Mouse (Mus musculus): Measurements from ENCODE around the gene Etl4.
A peak's percentile ranks its signal among the peaks of the same experiment; 100 is the strongest.
"Not testable (repeated sequence)": the region's sequence is repeated elsewhere in the genome, so short reads cannot be mapped to it uniquely, and the experiment has no call there.

Gene Etl4

DNA sequence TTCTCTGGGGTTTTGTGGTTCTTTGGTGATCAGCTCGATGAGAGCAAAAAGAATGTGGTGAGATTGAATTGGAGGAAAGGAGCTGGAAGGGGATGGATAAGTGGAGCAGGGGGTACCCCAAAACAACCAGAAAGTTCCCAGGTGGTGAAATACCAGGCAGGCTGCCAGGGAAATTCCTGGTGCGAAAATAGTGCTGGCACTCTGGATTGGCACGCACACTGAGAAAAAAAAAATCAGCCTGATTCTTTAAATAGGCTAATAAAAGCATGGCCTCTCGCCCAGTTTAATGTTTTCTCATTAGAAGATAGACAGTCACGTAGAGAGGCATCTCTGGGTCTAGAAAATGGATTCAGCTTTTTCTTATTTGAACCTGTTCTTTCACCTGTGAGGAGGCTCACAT is 258.0 kb downstream of the Etl4 start:
- DNase-seq (ENCODE audit: low spot score in 2 of 2): no peak

DNA sequence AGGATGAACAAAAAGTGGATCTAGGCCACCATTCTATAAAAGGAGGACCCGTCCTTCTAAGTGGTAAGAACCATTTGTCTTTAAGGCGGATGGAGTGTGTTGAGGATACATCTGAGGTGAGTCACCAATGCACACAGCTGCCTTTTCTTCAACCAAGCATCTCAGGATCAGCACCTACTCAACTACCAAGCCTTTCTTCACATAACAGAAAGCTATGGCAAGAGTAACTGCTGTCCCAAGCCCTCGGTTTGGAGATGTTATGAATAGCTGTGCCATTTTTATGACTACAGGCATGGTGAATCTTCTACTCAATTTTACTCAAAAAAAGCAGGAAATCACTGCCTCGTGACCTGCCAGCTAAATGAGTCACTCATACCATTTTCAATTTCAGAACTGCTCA is 258.6 kb downstream of the Etl4 start:
- DNase-seq (ENCODE audit: low spot score in 2 of 2): no peak

DNA sequence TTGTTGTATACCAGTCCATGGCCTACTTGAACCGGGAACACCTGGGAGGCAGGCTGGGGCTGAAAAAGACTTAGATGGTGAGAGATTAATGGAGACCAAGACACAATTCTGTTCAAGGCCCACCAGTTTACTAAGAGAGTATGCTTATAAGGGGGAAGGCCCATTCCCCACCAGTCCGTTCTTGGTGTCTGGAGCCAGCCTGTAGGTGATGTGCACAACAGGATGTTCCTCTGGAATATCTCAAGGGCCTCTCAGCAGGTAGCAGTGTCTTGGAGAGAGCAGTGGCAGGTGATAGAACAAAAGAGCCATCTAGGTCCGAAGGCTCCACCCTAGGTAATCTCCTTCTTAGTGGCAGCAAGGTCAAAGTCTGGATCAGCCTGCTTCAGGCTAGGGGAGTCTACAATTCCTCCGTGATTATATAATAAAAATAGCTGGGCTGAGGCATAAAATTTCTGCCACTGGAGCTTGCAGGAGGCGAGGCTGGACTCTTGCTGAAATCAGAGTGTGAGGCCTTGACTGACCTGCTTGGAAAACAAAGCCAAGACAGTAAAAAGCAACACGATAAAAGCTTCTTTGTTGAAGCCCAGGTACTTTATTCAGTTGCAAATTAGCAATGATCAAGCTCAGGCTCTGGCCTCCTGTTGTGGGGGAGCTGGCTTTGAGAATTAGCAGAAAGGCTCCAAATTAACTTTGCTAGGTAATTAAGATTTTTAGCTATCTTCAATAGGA is 267.0 kb downstream of the Etl4 start:
- not testable (repeated sequence) for DNase-seq (ENCODE audit: low spot score in 2 of 2)

DNA sequence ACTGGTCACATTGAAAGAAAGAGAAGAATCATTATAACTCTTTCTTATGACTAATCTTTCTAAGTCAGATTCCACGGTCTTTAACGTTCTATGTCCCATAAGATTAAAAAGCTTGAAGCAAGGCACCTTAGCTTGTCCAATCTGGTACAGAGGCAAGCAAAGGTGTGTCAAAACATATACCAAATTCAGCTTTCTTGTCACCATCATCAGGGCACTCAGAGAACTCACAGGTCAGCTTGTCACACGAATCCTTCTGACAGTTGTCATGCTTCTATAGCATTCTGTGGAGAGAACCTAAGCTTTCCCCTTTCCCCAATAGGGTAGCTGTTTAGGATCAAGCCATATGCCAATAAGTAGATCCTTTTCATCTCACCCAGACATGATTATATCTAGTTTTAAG is 267.7 kb downstream of the Etl4 start:
- DNase-seq (ENCODE audit: low spot score in 2 of 2): not testable (repeated sequence)

DNA sequence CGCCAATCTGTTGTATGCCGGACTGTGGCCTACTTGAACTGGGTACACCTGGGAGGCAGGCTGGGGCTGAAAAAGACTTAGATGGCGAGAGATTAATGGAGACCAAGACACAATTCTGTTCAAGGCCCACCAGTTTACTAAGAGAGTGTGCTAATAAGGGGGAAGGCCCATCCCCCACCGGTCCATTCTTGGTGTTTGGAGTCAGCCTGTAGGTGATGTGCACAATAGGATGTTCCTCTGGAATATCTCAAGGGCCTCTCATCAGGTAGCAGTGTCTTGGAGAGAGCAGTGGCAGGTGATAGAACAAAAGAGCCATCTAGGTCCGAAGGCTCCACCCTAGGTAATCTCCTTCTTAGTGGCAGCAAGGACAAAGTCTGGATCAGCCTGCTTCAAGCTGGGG is 271.0 kb downstream of the Etl4 start:
- DNase-seq (ENCODE audit: low spot score in 2 of 2): not testable (repeated sequence)

DNA sequence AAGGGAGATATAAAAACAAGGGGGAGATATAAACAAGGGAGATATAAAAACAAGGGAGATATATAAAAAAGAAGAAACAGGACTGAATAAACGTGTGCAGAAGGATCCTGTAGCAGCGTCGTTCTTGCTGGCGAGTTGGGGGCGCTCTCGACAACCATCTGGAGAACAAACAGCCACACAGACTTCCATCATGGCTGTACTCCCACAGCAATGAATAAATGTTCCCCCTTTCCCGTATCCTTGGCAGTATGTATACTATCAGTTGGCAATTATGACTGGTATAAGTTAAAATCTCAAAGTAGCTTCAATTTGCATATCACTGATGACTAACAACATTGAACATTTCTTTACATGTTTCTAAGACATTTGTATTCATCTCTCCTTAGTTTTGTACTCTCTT is 277.6 kb downstream of the Etl4 start:
- DNase-seq (ENCODE audit: low spot score in 2 of 2): not testable (repeated sequence)

DNA sequence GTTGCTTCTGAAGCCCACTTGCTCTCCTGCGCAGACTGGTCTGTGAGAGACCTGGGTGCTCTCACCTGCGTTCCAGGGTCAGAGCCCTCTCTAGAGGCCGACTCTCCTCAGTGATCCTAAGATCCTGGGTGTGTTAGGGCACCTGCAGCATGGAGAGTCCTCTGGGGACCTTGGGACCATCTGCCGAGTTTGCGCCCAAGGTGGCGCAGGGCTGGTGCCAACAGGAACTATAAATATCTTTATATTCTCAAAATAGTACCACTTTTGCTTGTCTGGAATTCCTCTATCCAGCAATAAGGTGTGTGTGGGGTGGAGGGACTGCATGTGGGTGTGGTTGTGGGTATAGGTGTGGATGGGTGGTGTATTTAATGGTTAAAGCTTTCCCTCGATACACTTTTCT is 293.4 kb downstream of the Etl4 start:
- no peak for DNase-seq (ENCODE audit: low spot score in 2 of 2)

DNA sequence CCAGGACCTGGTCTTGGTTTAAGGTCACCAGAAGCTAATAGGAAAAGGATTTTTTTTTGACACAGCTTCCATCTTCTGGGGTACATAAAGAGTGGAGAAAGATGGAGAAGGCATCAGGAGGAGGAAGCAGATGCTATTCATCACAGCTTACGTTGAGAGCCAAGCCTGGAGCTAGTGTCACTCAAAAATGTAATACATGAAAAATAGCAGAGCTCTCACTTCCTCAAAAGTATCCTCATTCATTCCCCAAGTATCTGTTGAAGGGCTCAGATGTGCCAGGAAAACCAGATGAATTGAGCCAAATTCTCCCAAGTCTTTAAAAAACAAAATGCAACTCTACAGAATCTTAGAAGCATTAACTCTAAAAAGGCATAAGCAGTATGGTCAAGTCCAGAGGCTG is 297.1 kb downstream of the Etl4 start:
- no peak for DNase-seq (ENCODE audit: low spot score in 2 of 2)

DNA sequence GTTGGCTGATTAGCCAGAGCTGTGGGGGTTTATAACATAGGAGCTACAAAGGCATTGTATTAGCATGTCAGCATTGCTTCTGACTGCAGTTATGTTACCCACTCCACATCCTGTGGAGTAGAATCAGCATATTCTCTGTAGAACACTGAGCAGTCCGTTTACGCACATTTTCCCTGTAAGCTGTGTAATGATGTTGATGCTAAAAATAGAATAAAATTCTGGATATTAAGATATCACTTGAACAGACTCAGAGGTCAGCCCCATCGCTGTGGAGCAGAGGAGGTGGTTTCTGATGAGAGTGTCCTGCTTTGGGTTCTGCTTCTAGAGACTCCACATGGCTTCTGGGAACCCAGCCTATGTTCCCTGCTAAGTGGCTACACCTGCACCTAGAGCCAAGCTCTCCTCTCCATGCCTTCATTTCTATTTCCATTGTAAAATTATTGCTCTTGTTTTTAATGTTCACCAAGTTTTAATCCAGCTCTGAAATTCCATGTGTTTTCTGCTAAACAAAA is 299.2 kb downstream of the Etl4 start:
- DNase-seq (ENCODE audit: low spot score in 2 of 2): no peak

DNA sequence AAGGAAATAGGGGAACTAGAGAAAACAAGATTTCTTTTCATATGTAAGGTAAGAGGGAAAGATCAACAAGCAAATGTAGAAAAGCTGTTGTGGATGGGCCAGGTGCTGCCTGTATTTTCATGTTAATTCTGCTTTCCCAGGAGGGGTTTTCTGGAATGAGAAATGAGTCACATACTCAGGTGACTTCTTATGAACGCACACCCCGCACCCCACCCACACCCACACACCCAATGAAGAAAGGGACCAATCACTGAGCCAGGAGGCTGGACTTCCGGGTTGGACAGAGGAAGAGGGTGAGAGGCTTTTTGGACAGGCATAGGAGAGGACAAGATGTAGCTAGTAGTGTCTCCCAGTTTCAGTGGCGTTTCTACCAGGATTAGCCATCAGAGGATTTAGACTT is 299.8 kb downstream of the Etl4 start:
- no peak for DNase-seq (ENCODE audit: low spot score in 2 of 2)

DNA sequence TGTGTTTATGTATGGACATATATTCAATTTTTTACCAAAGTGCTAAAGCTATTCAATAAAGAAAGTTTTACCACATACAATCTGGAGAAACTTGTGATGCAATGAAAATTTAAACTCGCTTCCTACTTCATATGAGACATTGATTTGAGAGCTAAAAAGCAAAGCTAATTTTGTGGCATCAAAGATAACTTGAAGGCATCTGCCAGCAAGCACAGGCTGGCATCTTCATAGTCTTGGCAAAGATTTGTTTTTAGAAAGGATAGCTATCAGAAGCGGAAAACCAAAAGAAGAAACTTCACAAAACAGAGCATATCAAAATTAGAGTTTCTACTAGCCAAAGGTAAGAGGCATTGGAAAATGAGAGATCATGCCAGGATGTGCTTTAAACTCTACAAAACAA is 306.7 kb downstream of the Etl4 start:
- no peak for DNase-seq (ENCODE audit: low spot score in 2 of 2)

DNA sequence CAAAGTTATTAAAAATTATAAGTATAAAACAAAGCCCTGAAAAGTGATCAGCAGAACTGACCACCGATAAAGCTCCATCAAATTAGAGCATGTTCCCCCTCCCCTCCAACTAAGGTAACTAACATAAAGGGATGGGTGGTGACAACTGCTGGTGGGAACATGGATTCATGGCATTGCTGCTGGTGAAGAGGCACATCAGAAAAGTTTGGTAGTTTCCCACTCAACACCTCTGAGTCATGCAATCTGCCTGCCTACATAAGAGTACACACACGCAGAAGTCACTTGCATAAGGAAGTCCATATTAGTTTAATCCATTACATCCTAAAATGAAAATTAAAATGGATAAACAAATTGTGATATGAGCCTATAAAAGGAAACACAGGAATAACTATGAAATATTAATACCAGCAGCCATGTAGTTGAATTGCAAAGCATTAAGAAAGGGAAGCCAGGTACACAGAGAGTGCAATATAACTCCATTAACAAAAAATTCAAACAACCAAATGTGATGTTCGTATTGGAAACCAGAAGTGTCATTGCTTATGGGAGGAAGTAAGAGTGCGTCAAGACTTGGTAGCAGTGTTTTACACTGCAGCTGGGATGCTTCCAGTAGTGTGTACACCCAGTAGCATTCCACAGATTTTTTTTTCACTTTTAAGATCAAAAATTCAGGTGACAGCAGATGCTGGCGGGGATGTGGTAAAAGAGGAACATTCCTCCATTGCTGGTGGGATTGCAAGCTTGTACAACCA is 307.3 kb downstream of the Etl4 start:
- peak; percentile 48 to 66 for DNase-seq (ENCODE audit: low spot score in 2 of 2)

DNA sequence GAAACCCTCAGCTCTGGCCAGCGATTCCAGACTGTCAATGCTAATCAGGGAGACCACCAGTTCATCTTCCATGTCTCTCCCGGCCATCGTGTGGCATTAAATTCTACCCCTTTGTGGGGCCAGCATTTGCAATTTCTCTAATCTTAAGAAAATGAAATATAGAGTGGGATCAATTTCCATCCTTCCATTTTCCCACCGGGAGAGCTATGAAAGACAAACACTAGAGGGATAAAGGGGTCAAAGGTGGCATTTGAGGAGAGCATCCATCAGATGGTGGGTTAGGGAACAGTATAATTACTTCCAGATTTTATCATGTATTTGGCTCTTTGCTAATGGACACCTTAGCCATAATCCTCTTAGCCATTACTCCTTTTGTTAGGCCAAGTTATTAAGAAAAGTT is 321.8 kb downstream of the Etl4 start:
- no peak for DNase-seq (ENCODE audit: low spot score in 2 of 2)

DNA sequence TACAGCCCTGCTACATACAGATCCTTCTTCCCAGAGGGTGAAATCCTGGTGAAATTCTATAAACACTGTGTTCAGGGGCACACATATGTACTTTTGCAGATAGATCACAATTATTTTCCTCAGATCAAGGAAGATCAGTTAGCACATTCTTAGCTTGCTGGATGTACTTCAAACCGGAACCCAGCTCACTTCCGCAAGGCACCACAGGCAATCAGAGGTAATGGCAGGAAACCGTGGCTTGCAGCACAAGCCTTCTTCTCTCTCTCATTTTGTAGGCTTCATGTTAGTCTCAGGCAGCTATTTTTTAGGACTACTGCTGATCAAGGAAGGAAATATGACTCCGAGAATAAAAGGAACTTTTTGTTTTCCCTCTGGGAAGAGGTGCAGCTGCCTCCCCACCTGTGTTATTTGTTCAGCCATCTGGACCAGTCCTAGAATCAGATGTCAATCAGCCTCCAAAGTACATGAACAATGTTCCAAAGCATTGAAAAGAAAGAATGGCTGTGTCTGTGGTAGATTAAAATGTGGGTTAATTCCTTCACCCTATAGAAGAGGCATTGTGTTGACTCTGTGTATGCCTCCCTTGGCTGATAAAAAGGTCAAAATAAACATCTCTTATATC is 338.6 kb downstream of the Etl4 start:
- no peak for DNase-seq (ENCODE audit: low spot score in 2 of 2)

DNA sequence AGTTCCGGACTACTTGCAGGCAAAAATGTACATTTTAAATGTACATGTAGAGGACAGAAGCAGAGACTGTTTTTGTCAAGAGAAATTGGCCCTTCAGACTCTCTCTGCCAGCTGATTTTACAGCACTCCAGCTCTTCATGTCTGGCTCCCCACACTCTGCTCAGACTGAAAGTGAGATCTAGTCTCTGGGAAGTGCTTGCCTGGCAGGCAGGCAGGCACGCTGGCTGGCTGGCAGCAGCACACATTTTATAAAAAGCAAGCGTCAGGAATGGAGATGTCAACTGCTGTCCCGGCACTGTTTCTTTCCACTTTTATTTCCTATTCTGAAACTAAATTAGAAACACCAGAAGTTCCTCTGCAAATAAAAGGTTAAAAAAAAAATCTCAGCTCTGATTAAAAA is 339.8 kb downstream of the Etl4 start:
- peak; percentile 55 to 81 for DNase-seq (ENCODE audit: low spot score in 2 of 2)

DNA sequence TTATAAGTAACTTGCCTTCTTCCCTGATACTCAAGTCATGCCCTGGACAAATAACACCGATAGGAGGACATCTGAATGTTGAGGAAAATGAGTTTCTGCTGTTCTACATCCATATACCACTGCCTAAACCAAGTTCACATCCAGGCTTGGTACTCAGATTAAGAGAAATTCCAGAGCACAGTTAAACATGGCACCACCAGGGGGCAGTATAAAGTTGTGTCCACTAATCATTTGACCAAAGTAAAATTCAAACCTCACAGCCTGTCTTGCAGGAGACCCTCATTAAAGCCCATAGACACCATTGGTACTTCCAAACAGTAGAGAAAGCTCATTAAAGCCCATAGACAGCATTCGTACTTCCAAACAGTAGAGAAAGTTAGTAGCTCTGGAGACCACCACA is 366.5 kb downstream of the Etl4 start:
- peak in 1 of 2 experiments; percentile 7 for DNase-seq (ENCODE audit: low spot score in 2 of 2)

DNA sequence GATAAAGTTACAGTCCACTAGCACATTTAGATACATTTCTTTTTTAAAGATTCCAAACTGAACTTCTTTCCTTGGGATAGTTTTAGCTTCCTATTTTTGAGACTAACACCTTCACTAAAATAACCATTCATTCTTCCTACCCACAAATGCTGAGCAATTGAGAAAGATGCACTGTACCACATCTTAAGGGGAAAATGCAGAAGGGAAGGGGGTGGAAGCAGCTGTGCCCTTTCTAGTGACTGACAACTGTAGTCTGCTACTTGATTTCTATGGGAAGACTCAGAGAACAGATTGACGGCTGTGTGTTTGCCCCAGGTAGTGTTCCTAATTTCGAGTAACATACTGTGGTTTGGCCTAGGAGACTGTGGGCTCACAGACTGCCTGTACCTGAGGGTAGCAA is 372.3 kb downstream of the Etl4 start:
- DNase-seq (ENCODE audit: low spot score in 2 of 2): peak; percentile 44 to 59

DNA sequence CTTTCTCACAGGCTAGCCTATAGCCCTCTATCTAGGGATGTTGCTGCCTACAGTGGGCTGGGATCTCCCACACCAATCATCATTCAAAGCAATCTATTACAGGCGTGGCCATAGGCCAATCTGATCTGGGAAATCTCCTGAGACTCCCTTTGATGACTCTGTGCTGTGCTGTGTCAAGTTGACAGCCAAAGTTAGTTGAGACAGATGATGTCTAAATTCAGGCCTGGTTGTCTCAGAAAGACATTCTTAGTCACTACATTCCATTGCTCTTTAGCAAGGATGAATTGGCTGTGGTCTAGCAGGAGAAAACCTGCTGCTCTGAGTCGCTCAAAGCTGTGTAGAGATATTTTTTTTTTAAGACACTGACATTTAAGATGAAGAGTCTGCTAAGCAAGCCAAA is 374.8 kb downstream of the Etl4 start:
- DNase-seq (ENCODE audit: low spot score in 2 of 2): no peak

DNA sequence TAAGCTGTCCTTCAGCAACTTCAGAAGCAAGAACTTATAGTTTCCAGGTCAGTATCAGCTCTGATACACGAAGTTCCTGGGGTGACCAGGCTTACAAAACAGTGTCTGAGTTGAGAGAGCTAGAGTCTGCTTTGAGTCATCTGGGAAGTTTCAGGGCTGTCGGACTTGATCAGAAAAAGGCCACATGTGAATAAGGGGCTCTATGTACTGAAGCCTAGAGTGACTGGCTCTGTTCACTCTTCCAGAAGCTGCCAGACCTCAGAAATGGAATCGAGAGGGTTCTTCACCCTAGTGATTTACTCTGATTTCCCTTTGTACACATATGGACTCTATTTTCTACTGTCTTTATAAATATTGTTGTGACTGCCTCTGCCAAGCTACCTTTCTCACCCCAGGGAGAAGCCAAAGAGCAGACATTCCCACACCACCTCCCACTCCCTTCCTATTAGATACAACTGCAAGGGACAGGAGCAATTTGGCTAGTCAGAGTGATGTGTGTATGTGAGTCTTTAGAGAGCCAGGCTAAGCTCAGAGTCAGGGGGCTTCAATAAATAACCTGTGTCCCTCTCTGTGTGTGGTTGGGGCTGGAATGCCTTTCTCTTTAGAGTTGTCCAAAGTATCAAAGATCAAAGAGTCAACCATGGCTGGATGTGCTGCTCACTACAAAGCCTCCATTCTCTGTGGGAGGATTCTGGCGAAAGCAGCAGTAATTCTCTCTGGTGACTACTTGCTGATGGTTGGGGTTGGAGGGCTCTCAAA is 381.6 kb downstream of the Etl4 start:
- DNase-seq (ENCODE audit: low spot score in 2 of 2): no peak

DNA sequence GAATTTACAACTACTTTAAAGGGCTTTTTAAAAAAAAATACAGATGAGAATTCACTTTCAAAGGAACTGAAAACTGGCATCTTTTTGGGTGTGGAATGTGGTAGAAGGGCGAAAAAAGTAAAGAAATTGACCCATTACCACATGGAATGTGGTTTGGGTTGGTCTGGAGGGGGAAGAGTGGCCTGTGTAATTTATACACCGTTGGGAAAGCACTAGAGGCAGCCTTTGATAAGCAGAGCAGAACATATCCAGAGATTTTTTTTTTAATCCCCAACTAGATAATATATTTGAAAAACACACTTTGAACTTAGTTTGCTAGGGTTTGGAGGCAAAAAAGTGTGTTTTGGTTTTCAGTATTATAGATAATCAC is 382.1 kb downstream of the Etl4 start:
- DNase-seq (ENCODE audit: low spot score in 2 of 2): no peak

DNA sequence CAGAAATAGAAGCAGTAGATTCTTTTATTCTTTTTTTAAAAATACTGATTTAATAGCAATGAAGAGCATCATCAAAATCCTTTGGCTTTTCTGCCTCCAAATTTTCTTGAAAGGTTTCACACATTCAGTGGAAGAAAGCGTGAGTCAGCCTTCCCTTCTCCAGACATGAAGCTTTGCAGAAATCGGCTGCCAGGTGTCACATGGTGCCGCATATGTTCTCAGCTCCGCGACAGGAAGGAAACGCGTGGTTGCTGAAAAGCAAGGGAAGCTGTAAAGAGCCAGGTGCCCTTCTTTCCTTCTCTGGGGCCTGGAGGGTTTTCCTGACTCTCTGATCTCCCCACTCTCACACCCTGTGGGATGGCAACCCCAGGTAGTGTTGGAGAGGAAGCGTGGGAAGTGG is 383.8 kb downstream of the Etl4 start:
- peak; percentile 77 to 80 for DNase-seq (ENCODE audit: low spot score in 2 of 2)

DNA sequence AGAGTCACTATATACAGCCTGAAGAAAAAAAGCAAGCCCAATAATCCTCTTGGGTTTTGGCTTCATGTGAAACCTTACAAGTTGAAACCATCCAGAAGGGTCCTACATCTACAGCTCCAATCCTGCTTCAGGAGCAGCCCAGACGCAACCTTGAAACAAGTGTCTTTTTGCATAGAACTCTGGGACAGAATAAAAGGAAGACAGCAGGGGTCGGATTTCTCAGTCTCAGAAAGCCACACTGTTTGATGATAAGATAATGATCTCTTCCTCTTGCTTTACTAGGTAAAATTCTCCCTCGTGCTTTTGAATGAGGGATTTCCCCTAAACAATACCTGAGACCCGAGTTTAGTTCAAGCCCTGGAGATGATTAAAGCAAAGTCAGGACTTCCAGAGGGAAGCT is 385.0 kb downstream of the Etl4 start:
- no peak for DNase-seq (ENCODE audit: low spot score in 2 of 2)

Data from right cerebral cortex, postnatal 36 days (tissue).